Comparison of ENCODE assay signal across 9 mouse cellular contexts in genomic region chr7:138940612-138941461, GRCm38 (mm10). TPM values are rescaled to one million over a fixed set of nuclear protein-coding genes. Genes with fewer than 3 reads are reported as not detected.
DNase-seq lines count a peak whose midpoint lies in the region; ATAC-seq and TF ChIP-seq lines count a peak whose summit lies in the region.
"Had no signal": no experiment of that assay in that cellular context is flagged by ENCODE, and none has a peak within 500 bp of the region (broad histone marks: within the 10 kb centered on the region; RNA-seq: fewer than 3 reads in every experiment).

Jakmip3 (plus strand) TSS chr7:138940730.

- TF ChIP-seq CTCF in bone marrow macrophage, adult 2 months (IDR thresholded peaks at IDR 0.05; ENCODE audit: low read depth, low read length), result no peak

- no peak within 1 kb of the TSS for H3K27ac ChIP-seq in bone marrow macrophage, adult 2 months (ENCODE audit: insufficient read depth, low read depth, low read length)
- no peak within 1 kb of the TSS for H3K27ac ChIP-seq in forebrain, embryonic 10.5 days
- peak within 1 kb of the TSS; percentile 84 for H3K27ac ChIP-seq in hindbrain, embryonic 16.5 days (ENCODE audit: low read depth, low read length)
- no peak within 1 kb of the TSS for H3K27ac ChIP-seq in liver, embryonic 13.5 days

- H3K4me3 ChIP-seq in bone marrow macrophage, adult 2 months (ENCODE audit: insufficient read depth, low read length), result peak within 1 kb of the TSS; percentile 12; the same call in 1 of the 2 replicates
- H3K4me3 ChIP-seq in forebrain, embryonic 10.5 days, result peak within 1 kb of the TSS; percentile 55
- H3K4me3 ChIP-seq in hindbrain, embryonic 16.5 days (ENCODE audit: low read length), result peak within 1 kb of the TSS; percentile 69
- H3K4me3 ChIP-seq in liver, embryonic 13.5 days (replicated peaks), result peak within 1 kb of the TSS; percentile 34

- H3K27me3 ChIP-seq in forebrain, embryonic 10.5 days (ENCODE audit: poor library complexity, severe bottlenecking), result peaks cover 79% of the 10 kb centered on the region
- H3K27me3 ChIP-seq in hindbrain, embryonic 16.5 days (replicated peaks; ENCODE audit: control insufficient read depth, insufficient read depth, low read length), result peaks cover 8% of the 10 kb centered on the region
- peaks cover 67% of the 10 kb centered on the region for H3K27me3 ChIP-seq in liver, embryonic 13.5 days

- peak; percentile 80 for ATAC-seq in hindbrain, embryonic 16.5 days
- ATAC-seq in liver, embryonic 13.5 days (ENCODE audit: low read depth), result no peak

- peak within 1 kb of the TSS; percentile 77 for H3K9ac ChIP-seq in hindbrain, embryonic 16.5 days (ENCODE audit: low read depth, low read length)
- H3K9ac ChIP-seq in liver, embryonic 13.5 days, result no peak within 1 kb of the TSS

- no peaks in the 10 kb centered on the region for H3K9me3 ChIP-seq in forebrain, embryonic 10.5 days
- H3K9me3 ChIP-seq in hindbrain, embryonic 16.5 days (ENCODE audit: control insufficient read depth, low read length), result peaks cover 3% of the 10 kb centered on the region; the same call in 1 of the 2 replicates
- H3K9me3 ChIP-seq in liver, embryonic 13.5 days (replicated peaks), result no peaks in the 10 kb centered on the region

- DNase-seq in heart, adult 11 months, result peak; percentile 88
- DNase-seq in heart, adult 9 months (ENCODE audit: low spot score in 2 of 2), result no peak
- peak; percentile 18 for DNase-seq in forebrain, embryonic 10.5 days (ENCODE audit: extremely low spot score, low spot score)
- no peak for DNase-seq in liver, embryonic 13.5 days
- peak; percentile 70 for DNase-seq in right cerebral cortex, postnatal 14 days
- no peak for DNase-seq in ovary, postnatal 36 days (ENCODE audit: low spot score)

- no peaks in the 10 kb centered on the region for H3K36me3 ChIP-seq in forebrain, embryonic 10.5 days (replicated peaks)
- H3K36me3 ChIP-seq in hindbrain, embryonic 16.5 days (ENCODE audit: control insufficient read depth, insufficient read depth, low read length), result no peaks in the 10 kb centered on the region
- no peaks in the 10 kb centered on the region for H3K36me3 ChIP-seq in liver, embryonic 13.5 days

- H3K4me1 ChIP-seq in bone marrow macrophage, adult 2 months (ENCODE audit: control insufficient read depth, insufficient read depth, low read length), result no peaks in the 10 kb centered on the region
- peaks cover 13% of the 10 kb centered on the region for H3K4me1 ChIP-seq in forebrain, embryonic 10.5 days
- H3K4me1 ChIP-seq in hindbrain, embryonic 16.5 days (ENCODE audit: control insufficient read depth, insufficient read depth, low read depth, low read length), result peaks cover 4% of the 10 kb centered on the region; the same call in 1 of the 2 replicates
- no peaks in the 10 kb centered on the region for H3K4me1 ChIP-seq in liver, embryonic 13.5 days (replicated peaks)

- peak within 1 kb of the TSS; percentile 82 for H3K4me2 ChIP-seq in hindbrain, embryonic 16.5 days (ENCODE audit: low read length)
- H3K4me2 ChIP-seq in liver, embryonic 13.5 days, result peak within 1 kb of the TSS; percentile 50

- no peak for TF ChIP-seq POLR2A in bone marrow macrophage, adult 2 months (IDR thresholded peaks at IDR 0.05; ENCODE audit: borderline replicate concordance, low read depth, low read length)

- under 1% methylated on average over 78 of the region's 78 CpGs for WGBS in forebrain, embryonic 10.5 days
- under 1% methylated on average over 75 of the region's 78 CpGs for WGBS in hindbrain, embryonic 16.5 days
- under 1% methylated on average over 78 of the region's 78 CpGs for WGBS in liver, embryonic 13.5 days (ENCODE audit: insufficient replicate concordance)

RNA-seq across cellular contexts. Expression of gene Jakmip3, which starts in this region (rescaled TPM):
- not detected in 2 replicates for polyA plus RNA-seq in bone marrow macrophage, adult 2 months (2012; ENCODE audit: insufficient read depth, insufficient read length, missing spikeins)
- polyA plus RNA-seq in forebrain, embryonic 10.5 days (2016; fragmentation: Nextera tagmentation; extraction: Ambion mirVana), result 0.43 and 0.47 TPM in 2 replicates
- 11.0 and 12.5 TPM in 2 replicates for polyA plus RNA-seq in hindbrain, embryonic 16.5 days (2015; fragmentation: Nextera tagmentation; extraction: Ambion mirVana)
- polyA plus RNA-seq in liver, embryonic 13.5 days (2015; fragmentation: Nextera tagmentation; extraction: Ambion mirVana), result 0.03 TPM in 1 of 2 replicates, not detected in the other
- polyA plus RNA-seq: C2C12 had no signal

Comparison
In these comparisons a context has a peak if more than half of its experiments do, and no peak if none do; other contexts are left out.
1. DNase-seq: peak in heart, adult 11 months (single experiment) and right cerebral cortex, postnatal 14 days (single experiment); none in heart, adult 9 months (0 of 2), liver, embryonic 13.5 days (single experiment) and ovary, postnatal 36 days (single experiment).
2. Peak in DNase-seq and H3K4me3 ChIP-seq in forebrain, embryonic 10.5 days; RNA of the gene not detected or under 1 TPM.
3. H3K4me3 ChIP-seq: peak in every context shown above with its lines; median percentile 69 in hindbrain, embryonic 16.5 days; 55 in forebrain, embryonic 10.5 days; 34 in liver, embryonic 13.5 days; 12 in bone marrow macrophage, adult 2 months.